Mouse (Mus musculus): ENCODE results near the gene Myof.

DNA sequence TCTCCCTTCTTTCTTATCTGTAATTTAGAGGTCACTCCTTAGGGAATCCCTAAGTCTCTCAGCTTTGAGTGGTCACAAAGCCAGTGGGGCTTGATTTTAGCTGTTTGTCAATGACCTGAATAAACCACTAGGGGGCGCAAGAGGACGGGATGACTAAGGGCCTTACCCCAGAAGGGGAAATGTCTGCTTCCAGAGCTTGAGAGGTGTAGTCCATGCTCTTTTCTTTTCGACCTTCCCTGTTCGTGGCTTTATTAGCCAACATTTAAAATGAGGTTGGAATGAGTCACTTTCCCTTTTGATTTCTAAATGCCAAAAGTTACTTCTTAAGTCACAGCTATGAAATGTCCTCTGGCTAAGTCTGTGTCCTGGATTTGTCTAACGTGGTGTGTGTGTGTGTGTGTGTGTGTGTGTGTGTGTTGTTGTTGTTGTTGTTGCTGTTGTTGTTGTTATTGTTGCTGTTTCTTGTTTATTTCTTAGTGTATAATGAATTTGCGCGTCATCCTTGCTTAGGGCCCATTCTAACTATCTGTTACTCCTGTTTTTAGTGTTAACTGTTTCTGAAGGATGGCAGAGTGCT is 87.9 kb downstream of the Myof start:
- no peak for TF ChIP-seq POLR2A (IDR thresholded peaks at IDR 0.05; ENCODE audit: extremely low read depth, insufficient read depth, low read length)
- TF ChIP-seq CTCF (IDR thresholded peaks at IDR 0.05; ENCODE audit: low read depth, low read length), result peak; percentile 68

All from liver, adult 2 months (tissue).